Mouse (Mus musculus): Measurements from ENCODE around the gene Rbfox1. TPM values are rescaled to one million over a fixed set of nuclear protein-coding genes. Genes with fewer than 3 reads are reported as not detected.

The Rbfox1 gene
- polyA plus RNA-seq, 1 experiment from 2014 or later, result 4.3 TPM

GRCm38 (mm10) chr16:6485631-6486030 is 600.5 kb downstream of the Rbfox1 start:
- H3K9me3 ChIP-seq (replicated peaks), result no peaks in the 10 kb centered on the region
- no peaks in the 10 kb centered on the region for H3K36me3 ChIP-seq
- H3K9ac ChIP-seq, result no peak overlapping the region
- H3K27ac ChIP-seq (replicated peaks), result no peak overlapping the region
- H3K4me3 ChIP-seq (replicated peaks), result no peak overlapping the region
- no peak for ATAC-seq (ENCODE audit: insufficient number of reproducible peaks, low FRiP score, low TSS enrichment, low read depth)
- H3K4me2 ChIP-seq (replicated peaks), result no peak overlapping the region
- WGBS, result 80% methylated on average over 3 of the region's 3 CpGs
- H3K4me1 ChIP-seq, result no peaks in the 10 kb centered on the region
- H3K27me3 ChIP-seq, result no peaks in the 10 kb centered on the region

- ATAC-seq (ENCODE audit: insufficient number of reproducible peaks, low FRiP score, low TSS enrichment, low read depth), result no peak
- Histone ChIP-seq H3K9ac (no peak overlapping the region), H3K27me3 (no peaks in the 10 kb centered on the region), H3K4me2 (replicated peaks) (no peak overlapping the region), H3K4me1 (no peaks in the 10 kb centered on the region), H3K4me3 (replicated peaks) (no peak overlapping the region), H3K9me3 (replicated peaks) (no peaks in the 10 kb centered on the region), H3K36me3 (no peaks in the 10 kb centered on the region), H3K27ac (replicated peaks) (no peak overlapping the region)
- WGBS, result 20% methylated on average over 8 of the region's 8 CpGs
Measured at GRCm38 (mm10) chr16:6502219-6502618, 617.1 kb downstream of the Rbfox1 start.

GRCm38 (mm10) chr16:6503573-6504331 is 618.6 kb downstream of the Rbfox1 start:
- H3K4me3 ChIP-seq (replicated peaks), result no peak overlapping the region
- H3K27ac ChIP-seq (replicated peaks), result no peak overlapping the region
- ATAC-seq (ENCODE audit: insufficient number of reproducible peaks, low FRiP score, low TSS enrichment, low read depth), result no peak
- H3K9ac ChIP-seq, result no peak overlapping the region
- H3K4me2 ChIP-seq (replicated peaks), result no peak overlapping the region
- H3K27me3 ChIP-seq, result no peaks in the 10 kb centered on the region
- H3K4me1 ChIP-seq, result no peaks in the 10 kb centered on the region
- H3K9me3 ChIP-seq (replicated peaks), result no peaks in the 10 kb centered on the region
- no peaks in the 10 kb centered on the region for H3K36me3 ChIP-seq
- WGBS, result 55% methylated on average over 5 of the region's 5 CpGs

GRCm38 (mm10) chr16:6508924-6509323 is 623.8 kb downstream of the Rbfox1 start:
- 72% methylated on average over 5 of the region's 5 CpGs for WGBS
- H3K36me3 ChIP-seq, result no peaks in the 10 kb centered on the region
- no peak overlapping the region for H3K4me2 ChIP-seq (replicated peaks)
- H3K9ac ChIP-seq, result no peak overlapping the region
- no peak for ATAC-seq (ENCODE audit: insufficient number of reproducible peaks, low FRiP score, low TSS enrichment, low read depth)
- H3K27me3 ChIP-seq, result no peaks in the 10 kb centered on the region
- H3K4me3 ChIP-seq (replicated peaks), result no peak overlapping the region
- no peaks in the 10 kb centered on the region for H3K4me1 ChIP-seq
- no peak overlapping the region for H3K27ac ChIP-seq (replicated peaks)
- no peaks in the 10 kb centered on the region for H3K9me3 ChIP-seq (replicated peaks)

GRCm38 (mm10) chr16:6519474-6519873 is 634.3 kb downstream of the Rbfox1 start:
- no peak for ATAC-seq (ENCODE audit: insufficient number of reproducible peaks, low FRiP score, low TSS enrichment, low read depth)
- Histone ChIP-seq H3K4me2 (replicated peaks) (no peak overlapping the region), H3K27me3 (no peaks in the 10 kb centered on the region), H3K9me3 (replicated peaks) (no peaks in the 10 kb centered on the region), H3K27ac (replicated peaks) (no peak overlapping the region), H3K9ac (no peak overlapping the region), H3K4me3 (replicated peaks) (no peak overlapping the region), H3K4me1 (no peaks in the 10 kb centered on the region), H3K36me3 (no peaks in the 10 kb centered on the region)
- 76% methylated on average over 3 of the region's 3 CpGs for WGBS

GRCm38 (mm10) chr16:6525507-6526170 is 640.5 kb downstream of the Rbfox1 start:
- no peaks in the 10 kb centered on the region for H3K36me3 ChIP-seq
- H3K9ac ChIP-seq, result no peak overlapping the region
- H3K27me3 ChIP-seq, result no peaks in the 10 kb centered on the region
- no peak overlapping the region for H3K4me2 ChIP-seq (replicated peaks)
- H3K27ac ChIP-seq (replicated peaks), result no peak overlapping the region
- WGBS, result 70% methylated on average over 3 of the region's 3 CpGs
- no peak overlapping the region for H3K4me3 ChIP-seq (replicated peaks)
- no peaks in the 10 kb centered on the region for H3K9me3 ChIP-seq (replicated peaks)
- ATAC-seq (ENCODE audit: insufficient number of reproducible peaks, low FRiP score, low TSS enrichment, low read depth), result no peak
- H3K4me1 ChIP-seq, result no peaks in the 10 kb centered on the region

GRCm38 (mm10) chr16:6531459-6531858 is 646.3 kb downstream of the Rbfox1 start:
- Histone ChIP-seq H3K4me3 (replicated peaks) (no peak overlapping the region), H3K9ac (no peak overlapping the region), H3K4me1 (no peaks in the 10 kb centered on the region), H3K4me2 (replicated peaks) (no peak overlapping the region), H3K9me3 (replicated peaks) (no peaks in the 10 kb centered on the region), H3K27ac (replicated peaks) (no peak overlapping the region), H3K27me3 (no peaks in the 10 kb centered on the region; the same call in 1 of the 2 replicates), H3K36me3 (no peaks in the 10 kb centered on the region)
- no peak for ATAC-seq (ENCODE audit: insufficient number of reproducible peaks, low FRiP score, low TSS enrichment, low read depth)
- WGBS, result 78% methylated on average over 3 of the region's 3 CpGs

GRCm38 (mm10) chr16:6532077-6532995 is 647.2 kb downstream of the Rbfox1 start:
- H3K9ac ChIP-seq, result no peak overlapping the region
- WGBS, result 75% methylated on average over 9 of the region's 9 CpGs

GRCm38 (mm10) chr16:6555776-6556175 is 670.6 kb downstream of the Rbfox1 start:
- no peak overlapping the region for H3K4me3 ChIP-seq (replicated peaks)
- no peaks in the 10 kb centered on the region for H3K9me3 ChIP-seq (replicated peaks)
- no peaks in the 10 kb centered on the region for H3K36me3 ChIP-seq
- no peaks in the 10 kb centered on the region for H3K27me3 ChIP-seq
- no peak overlapping the region for H3K4me2 ChIP-seq (replicated peaks)
- no peaks in the 10 kb centered on the region for H3K4me1 ChIP-seq
- no peak overlapping the region for H3K27ac ChIP-seq (replicated peaks)
- ATAC-seq (ENCODE audit: insufficient number of reproducible peaks, low FRiP score, low TSS enrichment, low read depth), result no peak
- WGBS, result 47% methylated on average over 4 of the region's 4 CpGs
- no peak overlapping the region for H3K9ac ChIP-seq

More at GRCm38 (mm10) chr16:6532077-6532995, 647.2 kb downstream of the Rbfox1 start:
- no peaks in the 10 kb centered on the region for H3K4me1 ChIP-seq
- H3K27ac ChIP-seq (replicated peaks), result no peak overlapping the region
- H3K36me3 ChIP-seq, result no peaks in the 10 kb centered on the region
- no peak overlapping the region for H3K4me2 ChIP-seq (replicated peaks)
- H3K9me3 ChIP-seq (replicated peaks), result no peaks in the 10 kb centered on the region
- ATAC-seq (ENCODE audit: insufficient number of reproducible peaks, low FRiP score, low TSS enrichment, low read depth), result no peak
- H3K4me3 ChIP-seq (replicated peaks), result no peak overlapping the region
- H3K27me3 ChIP-seq, result no peaks in the 10 kb centered on the region; the same call in 1 of the 2 replicates

GRCm38 (mm10) chr16:6557726-6558125 is 672.6 kb downstream of the Rbfox1 start:
- Histone ChIP-seq H3K36me3 (no peaks in the 10 kb centered on the region), H3K9ac (no peak overlapping the region), H3K27me3 (no peaks in the 10 kb centered on the region), H3K4me2 (replicated peaks) (no peak overlapping the region), H3K9me3 (replicated peaks) (no peaks in the 10 kb centered on the region), H3K4me3 (replicated peaks) (no peak overlapping the region), H3K4me1 (no peaks in the 10 kb centered on the region), H3K27ac (replicated peaks) (no peak overlapping the region)
- WGBS, result 68% methylated on average over 1 of the region's 1 CpGs
- no peak for ATAC-seq (ENCODE audit: insufficient number of reproducible peaks, low FRiP score, low TSS enrichment, low read depth)

GRCm38 (mm10) chr16:6584700-6585099 is 699.5 kb downstream of the Rbfox1 start:
- no peaks in the 10 kb centered on the region for H3K9me3 ChIP-seq (replicated peaks)

More at GRCm38 (mm10) chr16:6584700-6585099, 699.5 kb downstream of the Rbfox1 start:
- no peaks in the 10 kb centered on the region for H3K27me3 ChIP-seq
- 90% methylated on average over 2 of the region's 2 CpGs for WGBS
- no peak overlapping the region for H3K4me2 ChIP-seq (replicated peaks)
- no peaks in the 10 kb centered on the region for H3K4me1 ChIP-seq
- no peaks in the 10 kb centered on the region for H3K36me3 ChIP-seq
- no peak overlapping the region for H3K4me3 ChIP-seq (replicated peaks)
- H3K27ac ChIP-seq (replicated peaks), result no peak overlapping the region
- H3K9ac ChIP-seq, result no peak overlapping the region
- no peak for ATAC-seq (ENCODE audit: insufficient number of reproducible peaks, low FRiP score, low TSS enrichment, low read depth)
